Mouse (Mus musculus) neural tube, embryonic 13.5 days (tissue): ENCODE results near the gene Olfr1535. TPM values are rescaled to one million over a fixed set of nuclear protein-coding genes. Genes with fewer than 3 reads are reported as not detected.

Experiments used
- ATAC-seq: fragments of 200-750 bp; cut with Nextera tagmentation; 2 replicates; pipeline ENCODE4 v1.8.0; 2017; ENCODE audit warnings: low read depth, mild to moderate bottlenecking, moderate TSS enrichment, moderate library complexity
- H3K27ac ChIP-seq: fragments of 300-500 bp; sonication (generic); replicated peaks from 2 replicates; pipeline ENCODE4 v1.5.1; 2015; ENCODE audit warnings: moderate library complexity, mild to moderate bottlenecking, inconsistent platforms
- H3K27me3 ChIP-seq: fragments of 300-500 bp; sonication (generic); 2 replicates; pipeline ENCODE4 v1.6.1; 2015; ENCODE audit warnings: mild to moderate bottlenecking, inconsistent platforms
- H3K36me3 ChIP-seq: fragments of 300-500 bp; sonication (generic); 2 replicates; pipeline ENCODE4 v1.6.1; 2015; ENCODE audit warnings: mild to moderate bottlenecking, inconsistent platforms
- H3K4me1 ChIP-seq: fragments of 300-500 bp; sonication (generic); replicated peaks from 2 replicates; pipeline ENCODE4 v1.6.1; 2015; ENCODE audit warnings: inconsistent platforms
- H3K4me2 ChIP-seq: fragments of 300-500 bp; sonication (generic); 2 replicates; pipeline ENCODE4 v1.6.1; 2015; ENCODE audit warnings: inconsistent platforms, mild to moderate bottlenecking, moderate library complexity
- H3K4me3 ChIP-seq: fragments of 300-500 bp; sonication (generic); 2 replicates; pipeline ENCODE4 v1.5.1; 2015; ENCODE audit warnings: mild to moderate bottlenecking, inconsistent platforms
- H3K9ac ChIP-seq: fragments of 300-500 bp; sonication (generic); 2 replicates; pipeline ENCODE4 v1.6.1; 2015; ENCODE audit warnings: moderate library complexity, mild to moderate bottlenecking, inconsistent platforms
- H3K9me3 ChIP-seq: fragments of 300-500 bp; sonication (generic); 2 replicates; pipeline ENCODE4 v1.6.1; 2016; ENCODE audit warnings: inconsistent platforms
- WGBS: fragments of 180-500 bp; shearing (Covaris S2); methylation state at CpG from one replicate; pipeline ENCODE4 v1.1.7; 2015; 5-methylcytosine and 5-hydroxymethylcytosine counted together
- polyA plus RNA-seq: library from polyadenylated mRNA; unstranded; fragments of >200 nt; fragmentation: Nextera tagmentation; extraction: Ambion mirVana; gene quantifications from 2 replicates; pipeline ENCODE4 v1.2.1, GENCODE M21; 2015

Gene Olfr1535
- polyA plus RNA-seq, result not detected in 2 replicates

DNA sequence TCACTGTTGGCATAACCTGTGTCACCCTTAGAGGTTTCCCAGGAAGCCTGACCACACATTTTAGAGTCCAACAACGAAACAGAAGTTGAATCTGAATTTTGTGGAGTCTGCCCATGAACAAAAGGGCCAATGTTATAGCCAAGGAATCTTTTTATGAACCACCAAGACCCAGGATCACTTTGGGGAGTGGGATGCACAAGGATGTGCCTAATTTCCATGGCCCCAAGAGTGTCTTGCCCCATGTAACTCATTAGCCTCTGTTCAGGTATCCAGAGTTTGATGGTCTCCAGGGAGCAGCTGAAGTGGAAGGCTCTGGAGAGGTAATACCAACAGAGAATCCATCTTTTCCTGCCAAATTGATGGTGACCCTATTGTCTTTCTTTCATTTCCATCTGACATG, at the start of gene Olfr1535:
TSS of gene Olfr1535 (minus strand) at position 101 of the 400 bp plus-strand sequence.
- Histone ChIP-seq H3K4me3 (no peak within 1 kb of the TSS), H3K4me1 (no peaks in the 10 kb centered on the region), H3K36me3 (no peaks in the 10 kb centered on the region), H3K9me3 (no peaks in the 10 kb centered on the region), H3K4me2 (no peak within 1 kb of the TSS), H3K27me3 (no peaks in the 10 kb centered on the region), H3K27ac (no peak within 1 kb of the TSS), H3K9ac (no peak within 1 kb of the TSS)
- no peak for ATAC-seq
- 49% methylated on average over 1 of the region's 1 CpGs for WGBS

DNA sequence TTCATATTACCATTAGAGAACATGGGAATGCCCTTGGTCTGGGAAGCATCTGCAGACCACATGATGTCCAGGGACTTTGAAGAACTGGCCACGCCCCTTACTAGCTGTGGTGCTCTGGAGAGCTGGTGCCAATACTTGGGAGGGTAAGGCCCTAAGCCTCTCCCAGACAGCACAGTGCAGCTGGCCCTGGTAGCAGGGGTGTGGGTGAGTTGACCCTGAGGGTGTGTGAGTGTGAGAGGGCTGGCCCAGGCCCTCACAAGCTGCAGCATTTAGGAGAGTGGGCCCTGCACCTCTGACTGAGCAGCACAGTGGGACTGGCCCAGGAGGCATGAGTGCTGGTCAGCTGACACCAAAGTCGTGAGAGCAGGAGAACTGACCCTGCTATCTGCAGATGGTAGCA, 31.9 kb upstream of the Olfr1535 start:
- WGBS, result 58% methylated on average over 2 of the region's 2 CpGs
- Histone ChIP-seq H3K27ac (no peak overlapping the region), H3K9me3 (0 out of 2 replicates have a peak, but pooled peaks cover 6% of the 10 kb centered on the region)

DNA sequence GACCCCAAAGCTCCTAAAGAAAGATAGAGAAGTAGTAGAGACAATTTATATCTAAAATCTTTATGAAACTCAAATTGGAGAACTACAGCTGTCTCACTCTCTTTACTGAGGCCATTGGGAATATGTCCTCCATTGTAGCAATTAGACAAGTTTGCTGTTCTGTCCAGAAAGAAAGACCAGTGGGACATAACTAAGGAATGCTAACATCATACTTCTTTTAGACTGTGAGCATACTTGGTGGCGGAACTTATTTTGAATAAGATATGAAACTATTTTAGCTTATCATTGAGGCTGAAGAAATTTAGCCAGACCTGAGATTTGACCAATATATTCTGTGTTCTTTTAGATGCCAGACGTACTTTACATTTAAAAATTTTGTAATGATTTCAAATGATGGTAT, 22.0 kb upstream of the Olfr1535 start, which contains the start of gene Olfr1364:
TSS of gene Olfr1364 (minus strand) at position 101 of the 400 bp plus-strand sequence.
- no peaks in the 10 kb centered on the region for H3K27me3 ChIP-seq
- no peak within 1 kb of the TSS for H3K4me2 ChIP-seq
- 91% methylated on average over 2 of the region's 2 CpGs for WGBS
- no peak within 1 kb of the TSS for H3K4me3 ChIP-seq
- ATAC-seq, result no peak
- H3K9me3 ChIP-seq, result no peaks in the 10 kb centered on the region
- H3K36me3 ChIP-seq, result no peaks in the 10 kb centered on the region
- no peak within 1 kb of the TSS for H3K9ac ChIP-seq
- no peaks in the 10 kb centered on the region for H3K4me1 ChIP-seq
- H3K27ac ChIP-seq, result no peak within 1 kb of the TSS

More for the DNA sequence above, 31.9 kb upstream of the Olfr1535 start:
- Histone ChIP-seq H3K36me3 (no peaks in the 10 kb centered on the region), H3K9ac (no peak overlapping the region), H3K4me1 (no peaks in the 10 kb centered on the region), H3K27me3 (no peaks in the 10 kb centered on the region), H3K4me3 (no peak overlapping the region), H3K4me2 (no peak overlapping the region)
- no peak for ATAC-seq

DNA sequence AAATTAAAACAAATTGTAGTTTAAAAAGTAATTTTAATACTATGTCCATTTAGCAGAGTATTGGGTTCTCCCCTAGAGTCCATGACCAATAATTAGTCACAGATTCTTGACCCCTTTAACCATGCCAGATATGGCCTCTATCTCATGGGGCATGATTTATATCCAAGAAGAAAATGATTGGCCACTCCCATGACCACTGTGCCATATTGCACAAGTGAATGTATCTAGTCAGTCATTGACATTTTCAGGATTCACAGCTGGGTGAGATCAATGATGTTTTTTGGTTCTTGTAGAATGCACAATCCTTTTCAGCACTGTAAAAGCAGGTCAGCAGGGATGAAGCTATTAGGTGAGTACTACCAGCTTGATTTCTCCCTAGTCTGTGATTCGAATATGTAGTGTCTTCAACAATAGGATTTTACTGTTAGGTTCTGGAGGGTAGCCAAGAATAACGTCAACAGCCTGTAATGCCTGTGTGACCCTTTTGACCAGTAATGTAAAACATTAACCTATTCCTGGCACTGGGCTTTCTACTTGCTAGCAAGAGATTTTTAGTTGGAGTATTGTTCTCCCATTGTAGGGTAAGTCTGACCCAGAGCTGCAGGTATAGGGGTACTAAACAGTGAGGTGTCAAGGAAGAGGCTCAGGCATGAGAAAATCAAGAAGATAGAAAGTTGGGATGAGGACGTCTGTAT, 9.1 kb downstream of the Olfr1535 start:
- ATAC-seq, result no peak
- no peaks in the 10 kb centered on the region for H3K36me3 ChIP-seq
- no peak overlapping the region for H3K4me3 ChIP-seq
- H3K4me1 ChIP-seq, result no peaks in the 10 kb centered on the region
- no peak overlapping the region for H3K27ac ChIP-seq
- H3K9me3 ChIP-seq, result no peaks in the 10 kb centered on the region
- no peaks in the 10 kb centered on the region for H3K27me3 ChIP-seq
- 56% methylated on average over 3 of the region's 3 CpGs for WGBS
- no peak overlapping the region for H3K4me2 ChIP-seq
- no peak overlapping the region for H3K9ac ChIP-seq

DNA sequence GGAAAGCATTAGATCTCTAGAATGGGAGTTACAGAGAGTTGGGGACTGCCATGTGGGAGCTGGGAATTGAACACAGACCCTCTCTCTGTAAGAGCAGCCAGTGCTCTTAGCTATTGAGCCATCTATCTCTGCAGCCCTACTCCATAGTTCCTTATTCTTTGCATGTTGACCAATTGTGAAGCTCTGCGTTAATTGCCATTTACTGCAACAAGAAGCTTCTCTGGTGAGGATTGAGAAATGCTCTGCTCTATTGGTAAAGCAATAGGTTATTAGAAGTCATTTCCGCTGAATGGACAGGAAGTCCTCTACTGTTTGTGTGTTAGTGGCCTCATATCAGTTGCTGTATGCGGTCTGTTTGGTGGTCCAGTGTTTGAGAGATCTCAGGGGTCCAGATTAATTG, 10.2 kb downstream of the Olfr1535 start:
- 95% methylated on average over 3 of the region's 3 CpGs for WGBS
- Histone ChIP-seq H3K9me3 (no peaks in the 10 kb centered on the region), H3K4me2 (no peak overlapping the region), H3K27me3 (no peaks in the 10 kb centered on the region), H3K9ac (no peak overlapping the region), H3K4me1 (no peaks in the 10 kb centered on the region), H3K36me3 (no peaks in the 10 kb centered on the region), H3K27ac (no peak overlapping the region), H3K4me3 (no peak overlapping the region)
- no peak for ATAC-seq

DNA sequence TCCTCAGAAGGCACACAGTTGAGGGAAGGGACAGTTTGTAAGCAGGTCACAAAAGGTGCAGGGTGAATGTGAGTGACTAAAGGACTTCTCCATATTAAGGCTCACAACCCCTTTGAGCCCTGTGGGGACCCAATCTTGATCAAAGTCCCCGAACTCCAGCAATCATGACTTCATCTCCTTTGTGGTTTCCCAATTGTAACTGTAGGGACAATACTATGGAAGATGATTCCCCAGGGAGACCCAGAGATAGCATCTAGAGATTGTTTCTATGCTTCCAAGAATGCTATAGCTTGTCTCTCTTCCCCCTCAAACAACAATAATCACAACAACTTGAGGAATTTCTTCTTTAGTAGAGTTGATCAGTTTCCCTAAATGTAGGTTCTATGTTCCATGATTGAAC, 17.0 kb downstream of the Olfr1535 start, which contains the start of gene Olfr1366:
TSS of gene Olfr1366 (minus strand) at position 101 of the 400 bp plus-strand sequence.
- 75% methylated on average over 1 of the region's 1 CpGs for WGBS
- no peak within 1 kb of the TSS for H3K4me3 ChIP-seq
- no peak within 1 kb of the TSS for H3K27ac ChIP-seq

DNA sequence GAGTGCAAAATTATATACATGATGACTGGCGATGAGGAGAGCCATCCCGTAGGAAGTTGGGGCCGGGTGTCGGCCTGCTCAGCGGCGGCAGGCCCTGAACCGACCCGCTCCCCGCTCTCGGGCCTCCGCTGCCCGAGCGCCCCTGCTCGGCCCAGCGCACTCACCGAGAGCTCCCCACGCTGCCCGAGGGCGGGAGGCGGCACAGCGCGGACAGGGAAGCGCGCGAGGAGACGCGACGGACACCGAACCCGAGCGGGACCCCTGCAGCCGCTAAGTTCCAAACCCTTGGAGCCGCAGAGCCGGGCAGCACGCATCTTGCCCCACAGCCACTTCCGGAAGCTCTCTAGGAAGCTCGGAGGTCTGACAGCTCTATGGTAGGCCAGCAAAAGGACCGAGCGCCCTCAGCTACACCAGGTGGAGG, 28.9 kb downstream of the Olfr1535 start, which contains the start of gene Zkscan8:
TSS of gene Zkscan8 (minus strand) at position 340 of the 421 bp plus-strand sequence.
- H3K4me3 ChIP-seq, result peak within 1 kb of the TSS; percentile 81
- peak within 1 kb of the TSS; percentile 67 for H3K4me2 ChIP-seq
- ATAC-seq, result peak; percentile 100
- under 1% methylated on average over 39 of the region's 39 CpGs for WGBS
- H3K36me3 ChIP-seq, result peaks cover 14% of the 10 kb centered on the region
- H3K4me1 ChIP-seq, result peaks cover 10% of the 10 kb centered on the region
- no peaks in the 10 kb centered on the region for H3K9me3 ChIP-seq
- H3K9ac ChIP-seq, result peak within 1 kb of the TSS; percentile 95
- peak within 1 kb of the TSS; percentile 90 for H3K27ac ChIP-seq
- no peaks in the 10 kb centered on the region for H3K27me3 ChIP-seq

More for the DNA sequence above, 17.0 kb downstream of the Olfr1535 start, which contains the start of gene Olfr1366:
- H3K4me1 ChIP-seq, result no peaks in the 10 kb centered on the region
- no peaks in the 10 kb centered on the region for H3K9me3 ChIP-seq
- H3K4me2 ChIP-seq, result no peak within 1 kb of the TSS
- H3K27me3 ChIP-seq, result no peaks in the 10 kb centered on the region
- no peak within 1 kb of the TSS for H3K9ac ChIP-seq
- no peak for ATAC-seq
- no peaks in the 10 kb centered on the region for H3K36me3 ChIP-seq

DNA sequence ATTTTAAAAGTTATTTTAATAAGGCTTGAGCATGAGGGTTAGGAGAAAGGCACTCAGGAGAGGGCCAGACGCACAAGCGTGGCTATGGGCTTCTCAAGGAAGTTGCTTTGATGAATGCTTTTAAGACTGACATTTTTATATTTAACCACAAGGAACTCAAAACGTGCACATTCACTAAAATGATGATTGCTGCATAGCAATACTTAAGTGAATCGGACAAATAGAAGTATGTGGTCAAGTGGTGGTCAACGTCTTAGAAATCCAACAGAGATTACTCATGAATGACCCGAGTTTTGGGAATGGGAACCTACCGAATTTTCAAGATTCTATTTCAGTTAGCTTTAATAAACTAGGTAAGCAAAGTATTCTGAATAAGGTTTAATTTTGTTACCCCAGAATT, 29.6 kb downstream of the Olfr1535 start:
- no peak overlapping the region for H3K27ac ChIP-seq
- 54% methylated on average over 7 of the region's 7 CpGs for WGBS
- peak overlapping the region; percentile 55 for H3K9ac ChIP-seq
- ATAC-seq, result no peak
- peaks cover 10% of the 10 kb centered on the region for H3K4me1 ChIP-seq
- H3K4me3 ChIP-seq, result peak overlapping the region; percentile 81
- H3K27me3 ChIP-seq, result no peaks in the 10 kb centered on the region
- H3K4me2 ChIP-seq, result peak overlapping the region; percentile 67
- no peaks in the 10 kb centered on the region for H3K9me3 ChIP-seq
- H3K36me3 ChIP-seq, result peaks cover 19% of the 10 kb centered on the region

DNA sequence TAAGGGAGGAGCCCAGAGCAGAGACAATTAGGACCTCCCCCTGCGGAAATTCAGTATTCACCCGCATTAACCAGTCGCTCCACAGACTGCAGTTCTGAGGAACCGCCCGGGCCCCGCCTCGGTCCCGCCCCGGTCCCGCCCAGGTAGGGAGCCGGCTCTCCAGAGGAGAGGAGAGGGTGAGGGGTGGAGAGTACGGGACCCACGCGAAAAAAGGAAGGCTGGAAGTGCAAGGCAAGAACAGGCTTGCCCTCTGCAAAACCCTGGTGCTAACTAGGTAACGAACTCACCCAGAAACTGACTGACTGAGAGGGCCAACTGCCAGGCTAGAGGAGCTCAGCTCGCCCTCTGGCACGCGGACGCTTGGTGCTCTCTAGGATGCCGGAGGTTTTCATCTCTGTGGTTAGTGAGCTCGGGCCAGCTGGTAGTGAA, 53.5 kb downstream of the Olfr1535 start:
- Histone ChIP-seq H3K9ac (peak overlapping the region; percentile 72), H3K4me3 (peak overlapping the region; percentile 56), H3K36me3 (no peaks in the 10 kb centered on the region), H3K27ac (peak overlapping the region; percentile 74), H3K9me3 (no peaks in the 10 kb centered on the region), H3K27me3 (no peaks in the 10 kb centered on the region), H3K4me2 (peak overlapping the region; percentile 59), H3K4me1 (peaks cover 4% of the 10 kb centered on the region)
- ATAC-seq, result peak; percentile 99
- under 1% methylated on average over 21 of the region's 21 CpGs for WGBS

Other genes starting within 250 kb of the Olfr1535 start
- gene Gpx6, start 247.8 kb downstream of the Olfr1535 start, polyA plus RNA-seq, result not detected in 2 replicates
- not detected in 2 replicates for gene Olfr1367, start 213.0 kb downstream of the Olfr1535 start, polyA plus RNA-seq
- 13.8 and 14.4 TPM in 2 replicates for gene Zscan12, start 197.1 kb downstream of the Olfr1535 start, polyA plus RNA-seq
- gene Zkscan3, start 157.1 kb downstream of the Olfr1535 start, polyA plus RNA-seq, result 72.1 and 84.0 TPM in 2 replicates
- 3.4 and 3.9 TPM in 2 replicates for gene Pgbd1, start 118.8 kb downstream of the Olfr1535 start, polyA plus RNA-seq
- gene Zscan26, start 106.2 kb downstream of the Olfr1535 start, polyA plus RNA-seq, result 23.5 and 27.9 TPM in 2 replicates
- gene Nkapl, start 91.4 kb downstream of the Olfr1535 start, polyA plus RNA-seq, result 3.2 and 3.9 TPM in 2 replicates
- 8.9 and 9.0 TPM in 2 replicates for gene Zkscan4, start 81.0 kb downstream of the Olfr1535 start, polyA plus RNA-seq
- gene Gm10065, start 80.5 kb downstream of the Olfr1535 start, polyA plus RNA-seq, result not detected in 2 replicates
- gene AK157302, start 64.7 kb downstream of the Olfr1535 start, polyA plus RNA-seq, result 0.71 and 0.96 TPM in 2 replicates
- gene Gm11273, start 58.5 kb downstream of the Olfr1535 start, polyA plus RNA-seq, result 9.0 and 17.5 TPM in 2 replicates
- 5.2 and 5.6 TPM in 2 replicates for gene Zkscan8, start 28.8 kb downstream of the Olfr1535 start, polyA plus RNA-seq
- gene Olfr1366, start 17.1 kb downstream of the Olfr1535 start, polyA plus RNA-seq, result 0.13 and 0.32 TPM in 2 replicates
- gene Olfr1364, start 21.9 kb upstream of the Olfr1535 start, polyA plus RNA-seq, result not detected in 2 replicates
- gene Olfr1362, start 54.1 kb upstream of the Olfr1535 start, polyA plus RNA-seq, result not detected in 2 replicates
- 0.07 TPM in 1 of 2 replicates, not detected in the other for gene Olfr11, start 82.6 kb upstream of the Olfr1535 start, polyA plus RNA-seq
- not detected in 2 replicates for gene Olfr1361, start 103.5 kb upstream of the Olfr1535 start, polyA plus RNA-seq
- not detected in 2 replicates for gene Olfr1360, start 117.5 kb upstream of the Olfr1535 start, polyA plus RNA-seq
- not detected in 2 replicates for gene Olfr1359, start 138.2 kb upstream of the Olfr1535 start, polyA plus RNA-seq
- gene Hist1h2bl, start 156.2 kb upstream of the Olfr1535 start, polyA plus RNA-seq, result 1.4 and 1.5 TPM in 2 replicates
- gene Hist1h2ai, start 156.5 kb upstream of the Olfr1535 start, polyA plus RNA-seq, result 5.9 TPM in 1 of 2 replicates, not detected in the other
- gene Hist1h3h, start 157.8 kb upstream of the Olfr1535 start, polyA plus RNA-seq, result 2.7 and 3.3 TPM in 2 replicates
- gene Hist1h2bm, start 162.2 kb upstream of the Olfr1535 start, polyA plus RNA-seq, result 1.2 and 1.4 TPM in 2 replicates
- gene Hist1h4j, start 175.2 kb upstream of the Olfr1535 start, polyA plus RNA-seq, result 1.0 and 1.7 TPM in 2 replicates
- gene Hist1h4k, start 190.6 kb upstream of the Olfr1535 start, polyA plus RNA-seq, result 0.84 and 3.9 TPM in 2 replicates
- gene Hist1h2ak, start 193.9 kb upstream of the Olfr1535 start, polyA plus RNA-seq, result 6.0 and 7.6 TPM in 2 replicates
- 0.73 and 1.1 TPM in 2 replicates for gene Hist1h2bn, start 194.2 kb upstream of the Olfr1535 start, polyA plus RNA-seq
- gene Hist1h1b, start 220.7 kb upstream of the Olfr1535 start, polyA plus RNA-seq, result 3.2 and 5.8 TPM in 2 replicates
- gene Hist1h3i, start 223.5 kb upstream of the Olfr1535 start, polyA plus RNA-seq, result 32.1 and 33.9 TPM in 2 replicates
- not detected in 2 replicates for gene Hist1h2an, start 227.3 kb upstream of the Olfr1535 start, polyA plus RNA-seq
- gene Hist1h2bp, start 227.6 kb upstream of the Olfr1535 start, polyA plus RNA-seq, result 0.52 and 1.4 TPM in 2 replicates